Mouse (Mus musculus): Measurements from ENCODE around the gene Psd. TPM values are rescaled to one million over a fixed set of nuclear protein-coding genes. Genes with fewer than 3 reads are reported as not detected.

Psd gene
- polyA plus RNA-seq, 1 experiment from 2014 or later: 7.1 TPM

DNA sequence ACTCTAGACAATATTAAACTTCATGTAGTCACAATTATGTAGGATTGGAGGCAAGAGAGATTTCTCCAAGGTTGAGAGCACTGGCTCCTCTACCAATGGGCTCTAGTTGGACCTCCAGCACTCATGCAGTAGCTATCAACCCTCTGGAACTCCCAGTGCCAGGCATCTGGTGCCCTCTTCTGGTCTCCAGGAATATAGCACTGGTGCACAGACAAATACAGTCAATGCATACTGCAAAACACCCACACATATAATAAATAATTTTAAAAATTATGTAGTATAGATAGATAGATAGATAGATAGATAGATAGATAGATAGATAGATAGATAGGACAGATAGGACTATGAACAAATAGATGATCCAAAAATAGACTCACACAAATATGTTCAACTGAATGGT is 51.6 kb downstream of the Psd start:
- no peak for ATAC-seq (ENCODE audit: low read depth)

GRCm38 (mm10) chr19:46264762-46265161 is 62.2 kb downstream of the Psd start:
- Histone ChIP-seq H3K36me3 (peaks cover 94% of the 10 kb centered on the region), H3K27me3 (no peaks in the 10 kb centered on the region), H3K9me3 (replicated peaks) (no peaks in the 10 kb centered on the region), H3K4me3 (replicated peaks) (no peak overlapping the region), H3K27ac (no peak overlapping the region), H3K4me2 (no peak overlapping the region), H3K9ac (no peak overlapping the region), H3K4me1 (replicated peaks) (no peaks in the 10 kb centered on the region)
- WGBS (ENCODE audit: insufficient replicate concordance): 89% methylated on average over 7 of the region's 7 CpGs
- ATAC-seq (ENCODE audit: low read depth) (no peak), DNase-seq (no peak)

More for the DNA sequence above, 51.6 kb downstream of the Psd start:
- no peak overlapping the region for H3K4me3 ChIP-seq (replicated peaks)
- no peaks in the 10 kb centered on the region for H3K27me3 ChIP-seq
- no peak overlapping the region for H3K9ac ChIP-seq
- no peak overlapping the region for H3K27ac ChIP-seq
- peaks cover 66% of the 10 kb centered on the region for H3K36me3 ChIP-seq
- H3K9me3 ChIP-seq (replicated peaks): no peaks in the 10 kb centered on the region
- peak; percentile 13 for DNase-seq
- H3K4me2 ChIP-seq: no peak overlapping the region
- H3K4me1 ChIP-seq (replicated peaks): no peaks in the 10 kb centered on the region

MicroRNAs encoded within 50 kb of the gene (microRNA counts, 519-probe panel; counts per million panel counts)
- 3,759 counts per million, percentile 28 among the panel's probes with 10 or more counts for microRNA mmu-miR-146b

Small RNA genes lying within 50 kb of the gene (microRNA-seq; reads per million reads assigned to microRNA genes)
- gene Mir146b: 0.88 reads per million

Other genes with a start within 250 kb of the Psd start
- 0.07 TPM in 1 of 2 replicates, not detected in the other for gene Elovl3, start 195.3 kb downstream of the Psd start, polyA plus RNA-seq (2015; fragmentation: Nextera tagmentation; extraction: Ambion mirVana)
- gene Pitx3, start 178.8 kb downstream of the Psd start, polyA plus RNA-seq (2015; fragmentation: Nextera tagmentation; extraction: Ambion mirVana): 0.17 and 0.25 TPM in 2 replicates
- 18.1 and 20.1 TPM in 2 replicates for gene Gbf1, start 174.6 kb downstream of the Psd start, polyA plus RNA-seq (2015; fragmentation: Nextera tagmentation; extraction: Ambion mirVana)
- gene Nfkb2, start 22.8 kb downstream of the Psd start, polyA plus RNA-seq (2015; fragmentation: Nextera tagmentation; extraction: Ambion mirVana): 3.9 and 4.3 TPM in 2 replicates
- 11.2 and 12.1 TPM in 2 replicates for gene Fbxl15, start 1.0 kb upstream of the Psd start, polyA plus RNA-seq (2015; fragmentation: Nextera tagmentation; extraction: Ambion mirVana)
- 85.6 and 86.7 TPM in 2 replicates for gene Cuedc2, start 11.5 kb upstream of the Psd start, polyA plus RNA-seq (2015; fragmentation: Nextera tagmentation; extraction: Ambion mirVana)
- gene Mfsd13a, start 14.0 kb upstream of the Psd start, polyA plus RNA-seq (2015; fragmentation: Nextera tagmentation; extraction: Ambion mirVana): 10.6 and 12.3 TPM in 2 replicates
- gene 2310034G01Rik, start 23.1 kb upstream of the Psd start, polyA plus RNA-seq (2015; fragmentation: Nextera tagmentation; extraction: Ambion mirVana): 0.44 and 0.59 TPM in 2 replicates
- gene Actr1a, start 68.6 kb upstream of the Psd start, polyA plus RNA-seq (2015; fragmentation: Nextera tagmentation; extraction: Ambion mirVana): 56.1 and 61.2 TPM in 2 replicates
- gene Sufu, start 69.7 kb upstream of the Psd start, polyA plus RNA-seq (2015; fragmentation: Nextera tagmentation; extraction: Ambion mirVana): 6.3 and 8.2 TPM in 2 replicates
- gene Trim8, start 174.5 kb upstream of the Psd start, polyA plus RNA-seq (2015; fragmentation: Nextera tagmentation; extraction: Ambion mirVana): 9.1 and 9.2 TPM in 2 replicates
- gene Arl3, start 246.0 kb upstream of the Psd start, polyA plus RNA-seq (2015; fragmentation: Nextera tagmentation; extraction: Ambion mirVana): 29.8 and 32.1 TPM in 2 replicates
- 18.3 and 19.8 TPM in 2 replicates for gene Sfxn2, start 246.2 kb upstream of the Psd start, polyA plus RNA-seq (2015; fragmentation: Nextera tagmentation; extraction: Ambion mirVana)